Mouse (Mus musculus): ENCODE data around the gene Gk2.

- no peak for TF ChIP-seq GATA1 (IDR thresholded peaks at IDR 0.05; ENCODE audit: borderline replicate concordance, low read length)
- TF ChIP-seq FLI1 (IDR thresholded peaks at IDR 0.05; ENCODE audit: low read length): no peak
These were observed 47.6 kb downstream of the Gk2 start for GRCm38 (mm10) chr5:97409234-97409704.
